In the genomic region with DNA sequence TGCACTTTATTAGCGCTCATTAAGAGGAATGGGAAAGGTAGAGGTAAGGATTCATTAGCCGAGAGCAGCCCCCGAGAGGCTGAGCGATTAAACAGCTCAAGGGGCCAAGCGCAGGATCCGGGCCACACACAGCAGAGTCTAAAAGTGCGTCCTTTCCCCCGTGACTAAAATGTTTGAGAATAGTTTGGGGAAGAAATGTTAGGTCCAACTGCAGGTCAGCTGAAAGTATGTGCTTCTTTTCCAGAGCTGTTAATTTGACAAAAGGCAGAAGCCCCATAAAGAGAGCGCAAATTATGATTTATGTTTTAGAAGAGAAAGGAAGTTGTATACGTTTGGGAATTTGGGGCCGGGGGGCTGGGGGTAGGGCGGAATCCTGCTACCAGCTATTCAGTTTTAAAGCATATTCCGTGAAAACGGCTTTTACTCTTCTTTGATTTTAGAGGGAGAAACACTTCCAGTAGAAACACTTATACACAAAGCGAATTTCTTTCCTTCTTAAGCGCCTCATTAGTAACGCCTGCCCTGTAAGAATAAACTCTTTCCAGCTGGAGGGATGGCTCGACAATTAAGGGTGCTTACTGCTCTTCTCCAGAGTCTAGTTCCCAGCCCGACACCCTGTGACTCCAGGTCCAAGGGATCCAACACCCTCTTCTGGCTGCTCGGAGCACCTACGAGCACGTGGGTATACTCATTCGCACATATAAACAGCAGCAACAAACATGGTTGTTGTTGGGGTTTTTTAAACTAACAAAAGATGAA, we compare ENCODE assay signal across 12 mouse cellular contexts.
DNase-seq lines count a peak whose midpoint lies in the region; ATAC-seq and TF ChIP-seq lines count a peak whose summit lies in the region.
"Had no signal": no experiment of that assay in that cellular context is flagged by ENCODE, and none has a peak within 500 bp of the region (broad histone marks: within the 10 kb centered on the region; RNA-seq: fewer than 3 reads in every experiment).

No protein-coding gene starts in this region.

- H3K27ac ChIP-seq in forebrain, embryonic 13.5 days, result no peak overlapping the region
- no peak overlapping the region for H3K27ac ChIP-seq in forebrain, embryonic 12.5 days
- H3K27ac ChIP-seq in intestine, embryonic 14.5 days (ENCODE audit: low read depth), result peak overlapping the region; percentile 94
- peak overlapping the region; percentile 85 for H3K27ac ChIP-seq in stomach, embryonic 14.5 days (ENCODE audit: low read length)
- no peak overlapping the region for H3K27ac ChIP-seq in hindbrain, postnatal 0 days
- H3K27ac ChIP-seq: hindbrain, embryonic 12.5 days; midbrain, embryonic 10.5 days had no signal

- no peak overlapping the region for H3K9ac ChIP-seq in forebrain, embryonic 13.5 days
- H3K9ac ChIP-seq in forebrain, embryonic 12.5 days, result no peak overlapping the region
- H3K9ac ChIP-seq in intestine, embryonic 14.5 days (ENCODE audit: low read length), result no peak overlapping the region
- H3K9ac ChIP-seq in stomach, embryonic 14.5 days (replicated peaks; ENCODE audit: low read depth, low read length), result no peak overlapping the region
- H3K9ac ChIP-seq in hindbrain, postnatal 0 days (replicated peaks; ENCODE audit: low read length), result no peak overlapping the region
- H3K9ac ChIP-seq: hindbrain, embryonic 12.5 days had no signal

- 65% methylated on average over 23 of the region's 23 CpGs for WGBS in forebrain, embryonic 13.5 days
- 74% methylated on average over 23 of the region's 23 CpGs for WGBS in forebrain, embryonic 12.5 days
- 32% methylated on average over 23 of the region's 23 CpGs for WGBS in intestine, embryonic 14.5 days
- WGBS in stomach, embryonic 14.5 days, result 40% methylated on average over 23 of the region's 23 CpGs
- WGBS in hindbrain, postnatal 0 days, result 71% methylated on average over 23 of the region's 23 CpGs

- H3K9me3 ChIP-seq in forebrain, embryonic 13.5 days (replicated peaks), result no peaks in the 10 kb centered on the region
- H3K9me3 ChIP-seq in forebrain, embryonic 12.5 days, result no peaks in the 10 kb centered on the region
- H3K9me3 ChIP-seq in intestine, embryonic 14.5 days (ENCODE audit: control insufficient read depth, low read length), result no peaks in the 10 kb centered on the region
- H3K9me3 ChIP-seq in stomach, embryonic 14.5 days (ENCODE audit: control insufficient read depth, low read depth, low read length), result no peaks in the 10 kb centered on the region
- no peaks in the 10 kb centered on the region for H3K9me3 ChIP-seq in hindbrain, postnatal 0 days (ENCODE audit: low read length)
- H3K9me3 ChIP-seq: hindbrain, embryonic 12.5 days; midbrain, embryonic 10.5 days had no signal

- ATAC-seq in forebrain, embryonic 13.5 days, result no peak
- ATAC-seq in forebrain, embryonic 12.5 days (ENCODE audit: low FRiP score), result no peak
- peak; percentile 71 for ATAC-seq in intestine, embryonic 14.5 days (replicated peaks; ENCODE audit: low FRiP score, low TSS enrichment, low read depth)
- ATAC-seq in stomach, embryonic 14.5 days (ENCODE audit: insufficient number of reproducible peaks, insufficient read depth, low FRiP score, low read depth), result peak; percentile 58; the same call in 1 of the 2 replicates
- ATAC-seq in hindbrain, postnatal 0 days, result no peak

- intact Hi-C loops in left cerebral cortex, postnatal 10 days (cut with DNase I), result no loop called here

- peak; percentile 33 to 49 for DNase-seq in kidney, postnatal 4 days
- DNase-seq in kidney, postnatal 36 days, result no peak
- no peak for DNase-seq in intestine, embryonic 14.5 days (ENCODE audit: low spot score)
- DNase-seq in left cerebral cortex, postnatal 10 days (ENCODE audit: extremely low spot score in 1 of 2, low spot score in 2 of 2), result no peak
- DNase-seq in hindbrain, postnatal 0 days (ENCODE audit: low spot score), result no peak
- DNase-seq: adrenal gland, postnatal 10 days; cerebellum, postnatal 36 days had no signal

- no peak for TF ChIP-seq CTCF in hindbrain, postnatal 0 days (IDR thresholded peaks at IDR 0.05; ENCODE audit: low read depth)

- no peak overlapping the region for H3K4me3 ChIP-seq in forebrain, embryonic 13.5 days
- no peak overlapping the region for H3K4me3 ChIP-seq in forebrain, embryonic 12.5 days (replicated peaks)
- no peak overlapping the region for H3K4me3 ChIP-seq in intestine, embryonic 14.5 days (ENCODE audit: low read depth, low read length)
- H3K4me3 ChIP-seq in stomach, embryonic 14.5 days (ENCODE audit: low read depth, low read length), result 0 out of 2 replicates have a peak overlapping the region, but pooled peaks have one; percentile 3
- H3K4me3 ChIP-seq in hindbrain, postnatal 0 days (ENCODE audit: low read length), result no peak overlapping the region
- H3K4me3 ChIP-seq: hindbrain, embryonic 12.5 days; midbrain, embryonic 10.5 days had no signal

- H3K36me3 ChIP-seq in forebrain, embryonic 13.5 days (ENCODE audit: poor library complexity, severe bottlenecking), result no peaks in the 10 kb centered on the region
- H3K36me3 ChIP-seq in forebrain, embryonic 12.5 days (replicated peaks), result no peaks in the 10 kb centered on the region
- H3K36me3 ChIP-seq in intestine, embryonic 14.5 days (ENCODE audit: control insufficient read depth, insufficient read depth, low read length), result no peaks in the 10 kb centered on the region
- no peaks in the 10 kb centered on the region for H3K36me3 ChIP-seq in stomach, embryonic 14.5 days (ENCODE audit: control insufficient read depth, insufficient read depth, low read length)
- no peaks in the 10 kb centered on the region for H3K36me3 ChIP-seq in hindbrain, postnatal 0 days (ENCODE audit: insufficient read depth, low read length)
- H3K36me3 ChIP-seq: hindbrain, embryonic 12.5 days; midbrain, embryonic 10.5 days had no signal

- H3K4me1 ChIP-seq in forebrain, embryonic 13.5 days, result no peaks in the 10 kb centered on the region
- H3K4me1 ChIP-seq in forebrain, embryonic 12.5 days, result no peaks in the 10 kb centered on the region
- peaks cover 6% of the 10 kb centered on the region; the same call in 1 of the 2 replicates for H3K4me1 ChIP-seq in intestine, embryonic 14.5 days (replicated peaks; ENCODE audit: control insufficient read depth, insufficient read depth, low read length)
- H3K4me1 ChIP-seq in stomach, embryonic 14.5 days (ENCODE audit: control insufficient read depth, insufficient read depth, low read length), result no peaks in the 10 kb centered on the region
- H3K4me1 ChIP-seq in hindbrain, postnatal 0 days (ENCODE audit: insufficient read depth, low read length), result no peaks in the 10 kb centered on the region
- H3K4me1 ChIP-seq: hindbrain, embryonic 12.5 days; midbrain, embryonic 10.5 days had no signal

- 0 out of 2 replicates have a peak, but pooled peaks cover 4% of the 10 kb centered on the region for H3K27me3 ChIP-seq in forebrain, embryonic 13.5 days
- H3K27me3 ChIP-seq in forebrain, embryonic 12.5 days, result no peaks in the 10 kb centered on the region
- no peaks in the 10 kb centered on the region for H3K27me3 ChIP-seq in intestine, embryonic 14.5 days (replicated peaks; ENCODE audit: control insufficient read depth, insufficient read depth, low read length)
- H3K27me3 ChIP-seq in stomach, embryonic 14.5 days (ENCODE audit: control insufficient read depth, insufficient read depth, low read length), result no peaks in the 10 kb centered on the region
- H3K27me3 ChIP-seq in hindbrain, postnatal 0 days (ENCODE audit: insufficient read depth, low read length), result no peaks in the 10 kb centered on the region
- H3K27me3 ChIP-seq: hindbrain, embryonic 12.5 days had no signal

- H3K4me2 ChIP-seq in forebrain, embryonic 13.5 days, result peak overlapping the region; percentile 7; the same call in 1 of the 2 replicates
- H3K4me2 ChIP-seq in forebrain, embryonic 12.5 days, result no peak overlapping the region
- peak overlapping the region; percentile 40 for H3K4me2 ChIP-seq in intestine, embryonic 14.5 days (ENCODE audit: low read length)
- peak overlapping the region; percentile 36 for H3K4me2 ChIP-seq in stomach, embryonic 14.5 days (replicated peaks; ENCODE audit: low read depth, low read length)
- no peak overlapping the region for H3K4me2 ChIP-seq in hindbrain, postnatal 0 days (ENCODE audit: low read depth, low read length)
- H3K4me2 ChIP-seq: hindbrain, embryonic 12.5 days had no signal

Comparison
In these comparisons a context has a peak if more than half of its experiments do, and no peak if none do; other contexts are left out.
1. H3K4me2 ChIP-seq: peak in forebrain, embryonic 13.5 days (single experiment), intestine, embryonic 14.5 days (single experiment) and stomach, embryonic 14.5 days (single experiment); none in forebrain, embryonic 12.5 days (single experiment) and hindbrain, postnatal 0 days (single experiment).
2. DNase-seq: peak in kidney, postnatal 4 days (2 of 2); none in kidney, postnatal 36 days (0 of 2), intestine, embryonic 14.5 days (single experiment), left cerebral cortex, postnatal 10 days (0 of 2) and hindbrain, postnatal 0 days (single experiment).
3. ATAC-seq: peak in intestine, embryonic 14.5 days (single experiment) and stomach, embryonic 14.5 days (single experiment); none in forebrain, embryonic 13.5 days (single experiment), forebrain, embryonic 12.5 days (single experiment) and hindbrain, postnatal 0 days (single experiment).
4. H3K27ac ChIP-seq: peak in intestine, embryonic 14.5 days (single experiment) and stomach, embryonic 14.5 days (single experiment); none in forebrain, embryonic 13.5 days (single experiment), forebrain, embryonic 12.5 days (single experiment) and hindbrain, postnatal 0 days (single experiment).